Mouse (Mus musculus) right cerebral cortex, adult 2 months (tissue): ENCODE measurements at regions not wholly inside any gene's neighbourhood (a gene's known extent, or its start where the extent isn't known, plus 50 kb on each side); places are given as distances from the start of the nearest gene placed in this dataset.

Experiments used
- DNase-seq, 2 experiments: peaks; one replicate each; pipeline ENCODE4 v3.0.0; 2021 to 2022; ENCODE audit warnings: low spot score in 2 of 2

DNA sequence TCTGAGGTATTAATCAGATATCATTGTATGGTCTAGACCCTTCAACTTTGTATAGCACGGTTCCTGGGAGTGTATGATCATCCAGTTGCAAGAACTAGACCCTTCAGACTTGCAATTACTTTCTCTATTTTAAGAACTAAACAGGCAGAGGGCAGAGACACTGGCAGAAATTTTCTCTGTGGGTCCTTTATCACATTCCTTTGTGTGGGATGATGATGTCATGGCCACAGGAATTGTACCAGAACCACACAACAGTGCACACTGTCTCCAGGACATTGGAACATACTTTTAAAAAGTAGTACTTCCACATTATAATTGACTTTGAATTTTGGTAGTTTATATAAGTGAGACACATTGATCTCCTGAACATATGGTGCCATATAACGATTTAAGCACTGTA lies 674.2 kb downstream of the Rfpl4b start:
- DNase-seq: no peak

DNA sequence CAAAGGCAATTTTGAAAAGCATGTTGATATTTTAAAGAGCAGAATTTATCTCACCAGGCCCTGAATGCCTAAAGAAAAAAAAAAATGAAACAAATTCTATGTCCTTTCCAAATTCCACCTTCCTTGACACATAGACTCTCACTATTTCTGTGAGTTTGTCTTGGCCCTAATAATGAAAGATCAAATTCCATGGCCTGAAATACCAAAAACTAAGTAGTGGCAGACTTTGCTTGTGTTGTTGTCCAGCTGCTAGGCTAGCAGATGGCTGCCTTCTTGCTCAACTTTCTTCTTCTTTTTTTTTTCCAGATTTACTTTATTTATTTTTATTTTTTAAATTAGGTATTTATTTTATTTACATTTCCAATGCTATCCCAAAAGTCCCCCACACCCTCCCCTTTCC lies 682.4 kb downstream of the Rfpl4b start:
- no peak for DNase-seq

DNA sequence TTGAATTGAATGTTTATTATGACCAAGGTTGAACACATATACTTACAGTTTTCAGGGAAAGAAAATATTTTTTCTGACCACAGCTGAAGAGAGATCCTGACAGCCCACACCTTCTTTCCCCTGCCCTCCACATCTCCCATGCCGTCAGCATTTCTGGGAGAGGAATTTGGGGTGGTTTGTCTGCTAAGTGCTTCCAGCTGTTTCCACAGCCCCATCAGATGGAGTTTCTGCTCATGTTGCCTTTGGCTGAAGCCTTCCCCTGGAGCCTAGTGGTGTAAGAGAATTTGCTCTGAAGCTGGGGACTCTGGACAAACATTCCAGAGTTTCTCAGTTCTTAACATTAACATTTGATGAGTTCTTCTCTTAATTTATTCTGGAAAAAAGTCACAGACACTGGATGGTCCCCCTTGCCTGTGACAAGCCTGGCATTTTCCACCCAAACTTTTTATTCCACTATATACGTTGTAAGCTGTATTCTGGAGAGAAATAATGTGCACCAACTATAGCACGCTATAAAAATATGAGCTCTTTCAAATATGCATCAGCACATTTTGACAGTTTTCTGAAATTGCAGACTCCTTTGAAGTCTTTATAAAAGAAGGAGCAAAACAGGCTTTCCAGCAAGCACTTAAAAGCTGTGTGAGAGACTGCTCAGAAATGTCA lies 699.5 kb downstream of the Rfpl4b start:
- DNase-seq: no peak

DNA sequence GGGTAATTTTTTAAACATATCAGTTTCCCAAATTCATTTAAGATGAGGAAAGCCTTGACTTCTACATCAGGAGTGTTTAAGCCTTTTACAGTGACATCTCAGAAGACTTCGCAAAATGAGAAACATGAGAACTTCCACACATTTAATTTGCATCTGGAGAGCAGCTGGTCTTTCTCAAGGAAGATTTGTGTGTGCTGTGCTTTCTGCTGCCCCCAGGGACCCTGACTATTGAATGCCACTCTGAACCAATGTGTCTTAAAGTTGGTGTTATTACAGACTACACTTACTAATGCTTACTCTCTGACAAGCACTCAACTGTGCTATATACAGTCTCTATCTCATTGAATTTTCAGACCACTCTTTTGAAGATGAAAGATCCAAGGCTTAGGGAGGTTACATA lies 703.0 kb downstream of the Rfpl4b start:
- no peak for DNase-seq

DNA sequence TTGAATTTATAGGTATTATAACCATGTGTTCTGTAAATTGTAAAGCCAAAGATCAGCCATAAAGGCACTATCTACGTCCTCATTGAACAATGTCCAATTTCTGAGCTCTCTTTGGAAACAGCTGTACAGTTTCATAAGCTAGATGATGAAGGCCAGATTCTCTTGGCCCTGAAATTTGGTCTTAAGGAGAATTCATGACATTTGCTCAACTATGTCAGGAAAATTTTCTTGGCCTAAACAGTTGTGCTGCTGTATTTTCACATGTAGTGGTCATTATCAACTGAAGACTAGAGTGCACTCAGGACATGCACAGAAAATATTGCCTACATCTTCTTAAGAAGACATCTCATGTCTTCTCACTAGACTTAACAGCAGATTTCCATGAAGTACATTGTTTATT lies 705.1 kb downstream of the Rfpl4b start:
- DNase-seq: no peak

DNA sequence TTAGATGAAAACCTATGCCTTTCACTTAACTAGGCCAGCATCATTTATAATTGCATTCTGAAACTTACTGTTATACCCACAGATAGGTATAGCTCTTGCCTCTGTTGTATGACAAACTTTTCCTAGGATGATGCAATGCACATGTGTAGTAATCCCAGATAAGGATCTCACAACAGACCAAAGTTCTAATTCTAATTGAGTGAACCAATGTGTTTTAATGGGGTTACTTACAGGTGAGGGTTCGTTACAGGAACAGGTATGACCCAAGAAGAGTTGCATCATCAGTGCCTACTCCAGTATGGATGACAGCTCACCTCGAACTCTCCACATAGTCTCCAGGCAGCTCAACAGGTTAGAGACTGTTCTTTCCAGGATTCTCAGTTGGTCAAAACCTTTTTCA lies 707.4 kb downstream of the Rfpl4b start:
- no peak for DNase-seq

DNA sequence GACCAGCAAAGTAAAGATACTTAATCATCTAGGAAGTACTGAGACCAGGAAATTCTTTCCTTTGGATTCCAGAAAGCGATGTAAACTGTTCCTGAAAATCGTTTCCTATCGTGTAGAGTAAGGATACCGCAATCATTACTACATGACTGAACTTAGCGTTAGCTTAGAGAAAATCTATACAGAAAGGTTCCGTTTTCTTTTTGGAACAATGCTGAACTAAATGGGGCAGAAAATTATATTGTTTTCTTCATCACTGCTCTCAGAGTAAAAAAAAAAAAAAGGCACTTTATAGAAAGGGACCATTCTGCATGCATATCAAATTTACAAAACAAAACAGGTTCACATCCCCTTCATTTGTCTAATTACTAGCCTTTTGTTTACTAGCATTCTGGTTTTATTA lies 713.0 kb downstream of the Rfpl4b start:
- no peak for DNase-seq

DNA sequence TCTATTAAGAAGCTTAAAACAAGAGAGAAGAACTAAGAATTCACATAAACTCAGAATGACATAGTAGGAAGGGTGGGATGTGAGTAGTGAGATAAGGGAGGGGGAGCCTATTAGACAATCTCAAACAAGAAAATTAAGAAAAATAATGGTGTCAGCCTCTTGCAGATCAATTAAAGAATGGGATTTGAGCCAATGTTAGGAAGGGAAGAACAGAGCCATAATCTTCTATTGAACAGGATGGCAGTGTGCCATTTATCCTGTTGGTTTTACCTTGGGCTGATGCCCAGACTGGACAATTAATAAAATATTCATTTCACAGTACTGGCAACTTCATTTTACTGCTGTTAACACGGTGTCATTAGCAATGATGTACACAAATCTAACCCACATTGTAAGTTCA lies 718.0 kb downstream of the Rfpl4b start:
- DNase-seq: no peak

DNA sequence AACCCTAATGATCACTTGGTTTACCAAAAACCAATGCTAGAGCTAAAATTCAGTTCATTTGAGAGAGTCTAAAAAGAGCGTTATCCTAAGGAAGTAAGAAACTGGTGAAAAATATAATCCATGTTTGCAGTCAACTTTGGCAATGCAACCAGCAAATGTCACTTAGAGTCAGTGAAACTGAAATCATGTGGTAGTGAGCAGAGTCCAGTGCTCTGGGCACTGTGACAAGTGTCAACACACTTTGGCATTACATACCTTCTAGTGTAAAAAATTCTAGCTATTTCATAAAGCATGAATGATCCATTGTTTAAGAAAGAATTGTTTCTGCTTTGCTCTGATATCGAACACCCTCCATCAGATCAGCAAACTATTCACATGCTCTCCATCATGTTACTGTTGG lies 743.1 kb downstream of the Rfpl4b start:
- DNase-seq: no peak

DNA sequence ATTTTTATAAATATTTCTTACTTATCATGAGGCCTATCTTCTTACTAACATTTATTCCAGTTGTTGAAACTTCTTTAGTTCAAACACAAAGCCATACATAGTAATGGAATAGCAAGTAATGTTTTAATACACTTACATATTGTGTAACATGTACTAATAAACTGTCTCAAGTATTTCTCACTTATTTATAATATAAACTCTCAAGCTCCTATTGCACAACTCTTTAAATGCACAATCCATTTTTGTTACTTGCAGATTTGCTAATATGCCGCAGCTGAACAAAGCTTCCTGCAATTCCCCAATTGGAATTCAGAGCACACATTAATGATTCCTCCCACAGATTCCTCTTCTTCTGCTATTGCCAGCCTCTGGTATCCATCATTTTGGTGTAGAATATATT lies 749.2 kb downstream of the Rfpl4b start:
- DNase-seq: no peak

DNA sequence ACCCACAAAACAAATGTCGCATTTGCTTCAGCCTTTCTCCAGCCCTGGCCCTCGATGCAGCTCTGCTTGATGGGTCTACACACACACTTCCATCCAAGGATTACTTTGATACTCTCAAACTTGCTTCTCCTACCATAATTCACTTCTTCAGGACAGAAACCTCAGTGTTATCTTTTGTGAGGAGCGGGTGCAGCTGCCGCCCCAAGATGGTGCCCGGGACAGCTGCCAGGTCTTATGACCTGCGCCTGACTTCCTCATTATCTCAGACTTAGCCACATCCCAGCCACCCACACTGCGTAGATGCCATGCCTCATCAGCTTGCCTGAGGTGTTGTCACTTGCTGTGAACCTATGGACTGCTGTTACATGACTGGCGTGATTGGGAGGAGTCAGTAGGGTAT lies 762.5 kb downstream of the Rfpl4b start:
- no peak for DNase-seq

DNA sequence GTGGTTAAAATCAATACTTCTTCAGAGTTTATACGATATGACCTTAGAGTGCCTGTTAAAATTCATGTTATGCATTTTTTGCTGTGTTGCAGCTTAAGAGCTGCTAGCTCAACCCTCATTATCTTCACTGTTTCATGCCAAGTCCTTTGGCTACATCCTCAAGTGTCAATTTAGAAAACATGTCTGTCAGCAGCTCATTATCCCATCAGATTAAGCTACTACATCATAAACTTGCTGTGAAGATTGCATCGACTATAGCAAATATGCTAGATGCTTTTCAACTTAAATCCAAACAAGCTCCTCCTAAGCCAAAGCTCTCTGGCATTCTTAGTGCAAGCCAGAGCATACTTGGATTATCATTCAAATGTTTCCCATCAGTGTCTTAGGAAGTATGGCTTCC lies 811.1 kb downstream of the Rfpl4b start:
- DNase-seq: no peak

DNA sequence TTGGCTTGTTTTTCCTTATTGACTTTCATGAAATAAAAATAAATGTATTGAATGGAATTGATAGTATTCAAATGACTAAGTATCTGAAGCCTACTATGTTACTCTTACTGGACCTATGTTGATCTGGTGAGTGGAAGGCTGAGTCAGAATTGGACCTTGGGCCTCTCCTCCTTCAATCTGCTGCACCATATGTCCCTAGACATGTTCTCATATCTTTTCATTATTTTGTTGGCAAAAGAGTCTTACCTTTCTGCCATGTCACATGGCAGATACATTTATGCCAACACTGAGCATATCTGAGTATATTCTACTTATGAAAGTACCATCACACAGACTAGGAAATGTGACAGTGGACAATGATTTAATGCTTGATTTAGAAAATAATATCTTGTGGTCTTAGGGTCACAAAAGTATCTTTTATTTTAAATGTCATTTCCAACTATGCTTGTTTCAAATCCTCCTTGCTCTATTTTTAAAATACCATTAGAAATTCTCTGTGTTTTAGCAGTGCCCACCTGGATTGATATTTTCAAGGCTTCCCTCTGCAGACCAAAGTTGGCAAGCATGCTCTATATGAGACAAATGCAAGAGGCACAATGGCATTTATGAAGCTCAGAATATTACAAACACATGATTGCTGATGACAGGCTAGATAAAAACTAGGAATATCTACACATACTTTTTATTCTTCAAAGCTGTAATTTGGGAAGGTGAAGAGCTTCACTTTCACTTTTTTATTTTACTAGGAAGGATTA lies 825.7 kb downstream of the Rfpl4b start:
- no peak for DNase-seq

DNA sequence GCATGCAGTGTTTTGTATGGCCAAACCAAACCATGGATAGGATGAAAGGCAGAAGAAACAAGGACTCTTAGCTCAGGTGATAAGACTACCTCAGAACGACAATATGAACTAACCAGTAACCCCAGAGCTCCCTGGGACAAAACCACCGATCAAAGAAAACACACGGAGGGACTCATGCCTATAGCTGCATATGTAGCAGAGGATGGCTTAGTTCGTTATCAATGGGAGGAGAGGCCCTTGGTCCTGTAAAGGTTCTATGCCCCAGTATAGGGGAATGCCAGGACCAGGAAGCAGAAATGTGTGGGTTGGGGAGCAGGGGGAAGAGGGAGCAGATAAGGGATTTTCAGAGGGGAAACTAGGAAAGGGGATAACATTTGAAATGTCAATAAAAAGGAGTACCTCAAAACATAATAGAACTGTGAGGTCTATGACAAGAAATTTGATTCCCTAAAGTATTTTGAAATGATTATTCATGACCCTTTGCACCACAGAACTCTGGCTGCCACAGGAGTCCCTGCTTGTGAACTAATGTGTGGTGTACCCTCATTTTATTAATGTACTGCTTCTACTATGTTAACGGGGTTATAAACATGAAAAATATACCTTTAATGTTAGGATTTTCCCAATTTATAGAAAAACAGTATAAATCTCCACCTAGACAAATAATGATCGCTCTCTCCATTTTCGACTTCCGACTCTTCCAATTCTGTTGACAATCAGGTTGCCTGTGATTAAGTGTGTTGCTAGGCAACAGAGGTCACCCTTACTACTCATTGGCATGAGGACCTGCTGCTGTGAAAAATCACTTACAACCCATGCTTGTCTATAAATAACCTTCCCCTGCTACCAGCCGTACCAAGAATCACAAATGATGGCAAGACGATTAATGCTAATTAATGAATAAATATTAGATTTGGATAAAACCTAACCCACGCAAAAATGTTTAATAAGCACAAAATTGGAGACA lies 833.0 kb downstream of the Rfpl4b start:
- DNase-seq: no peak

DNA sequence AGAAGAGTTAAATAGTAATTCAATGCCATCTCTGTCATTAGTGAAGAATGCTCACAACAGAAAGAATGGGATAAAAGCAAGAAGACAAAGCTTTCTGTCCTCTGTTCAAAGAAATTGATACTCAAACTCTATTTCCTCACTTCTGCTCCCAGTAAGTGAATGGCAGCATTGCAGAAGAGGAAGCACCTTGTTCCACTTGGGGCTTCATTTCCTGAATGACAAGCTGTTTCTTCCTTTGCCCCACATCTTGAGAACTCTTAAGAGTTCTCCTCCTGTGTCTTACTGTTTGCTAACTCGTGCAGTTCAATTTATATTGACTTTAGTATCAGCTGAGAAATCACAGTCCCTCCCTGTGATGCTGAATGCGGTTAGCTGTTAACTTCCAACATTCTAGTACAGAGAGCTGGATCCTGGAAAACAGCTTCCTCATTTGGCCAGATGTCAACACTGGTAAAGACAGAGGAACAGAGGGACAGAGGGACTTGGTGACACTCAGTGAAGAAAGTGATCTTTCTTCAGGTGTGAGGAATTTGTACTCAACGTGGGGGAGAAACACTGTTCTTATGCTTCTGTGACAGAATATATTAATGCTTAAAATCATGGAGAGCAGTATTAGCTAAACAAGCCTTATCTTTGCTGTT lies 840.3 kb upstream of the Marcks start:
- DNase-seq: no peak

DNA sequence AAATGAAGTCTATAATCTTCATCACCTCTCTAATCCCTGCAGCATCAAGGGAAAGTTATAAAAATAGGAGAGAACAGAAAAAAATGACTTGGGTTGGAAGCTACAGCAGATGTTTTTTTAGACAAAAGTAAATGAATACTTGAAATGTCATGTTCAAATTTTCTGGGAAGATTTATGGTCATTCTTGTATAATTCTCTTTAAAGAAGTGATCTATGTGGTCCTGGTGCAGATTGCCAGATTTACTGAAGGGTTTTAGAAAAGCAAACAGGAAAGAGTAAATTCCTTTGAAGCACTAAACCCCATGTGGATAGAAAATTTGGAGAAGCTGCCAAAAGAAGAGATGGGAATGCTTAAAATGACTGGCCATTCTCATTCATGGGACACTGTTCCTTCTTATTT lies 821.3 kb upstream of the Marcks start:
- DNase-seq: no peak

DNA sequence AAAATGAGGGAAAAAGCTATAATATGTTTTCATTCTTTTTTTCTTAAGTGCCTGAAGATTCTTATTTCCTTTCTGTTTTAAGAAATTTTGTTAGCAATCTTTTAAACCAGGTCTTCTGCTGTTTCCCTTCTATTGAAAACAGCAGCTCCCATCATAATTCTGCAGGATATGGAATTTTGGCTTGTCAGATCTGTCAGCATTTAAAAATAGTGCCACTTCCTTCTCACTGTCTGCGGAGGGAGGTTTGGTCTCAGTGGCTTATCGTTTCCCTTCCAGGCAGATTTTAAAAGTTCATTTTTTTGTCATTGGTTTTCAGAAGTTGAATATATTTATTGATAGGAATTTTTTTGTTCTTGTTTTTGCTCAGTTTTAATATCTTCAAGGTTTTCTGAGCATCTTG lies 776.1 kb upstream of the Marcks start:
- no peak for DNase-seq

DNA sequence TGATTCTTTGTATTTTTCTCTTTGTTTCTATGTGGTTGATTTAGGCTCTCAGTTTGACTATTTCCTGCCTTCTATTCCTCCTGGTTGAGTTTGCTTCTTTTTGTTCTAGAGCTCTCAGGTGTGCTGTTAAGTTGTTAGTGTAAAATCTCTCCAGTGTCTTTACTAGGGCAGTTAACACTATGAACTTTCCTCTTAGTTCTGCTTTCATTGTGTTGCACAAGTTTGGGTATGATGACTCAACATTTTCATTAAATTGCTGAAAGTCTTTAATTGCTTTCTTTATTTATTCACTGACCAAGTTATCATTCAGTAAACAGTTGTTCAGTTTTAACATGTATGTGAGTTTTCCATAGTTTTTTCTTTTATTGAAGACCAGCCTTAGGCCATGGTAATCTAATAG lies 772.9 kb upstream of the Marcks start:
- no peak for DNase-seq

DNA sequence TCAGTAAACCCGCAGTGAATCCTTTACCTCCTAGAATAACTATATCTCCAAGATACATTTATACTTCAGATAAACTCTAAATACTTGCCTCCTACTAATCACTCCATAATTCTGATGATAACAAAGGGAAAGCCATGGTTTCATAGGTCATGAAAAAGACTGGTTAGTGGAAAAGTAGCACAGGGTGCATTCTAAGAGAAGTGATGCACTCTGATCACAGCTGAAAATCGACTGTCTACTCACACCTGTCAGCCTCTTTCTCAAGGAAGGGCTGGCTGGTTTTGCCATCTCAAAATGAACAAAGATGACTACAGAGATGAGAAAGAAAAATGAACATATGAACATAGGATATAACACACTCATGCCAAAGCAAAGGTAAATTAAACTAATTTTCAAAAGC lies 769.6 kb upstream of the Marcks start:
- no peak for DNase-seq

DNA sequence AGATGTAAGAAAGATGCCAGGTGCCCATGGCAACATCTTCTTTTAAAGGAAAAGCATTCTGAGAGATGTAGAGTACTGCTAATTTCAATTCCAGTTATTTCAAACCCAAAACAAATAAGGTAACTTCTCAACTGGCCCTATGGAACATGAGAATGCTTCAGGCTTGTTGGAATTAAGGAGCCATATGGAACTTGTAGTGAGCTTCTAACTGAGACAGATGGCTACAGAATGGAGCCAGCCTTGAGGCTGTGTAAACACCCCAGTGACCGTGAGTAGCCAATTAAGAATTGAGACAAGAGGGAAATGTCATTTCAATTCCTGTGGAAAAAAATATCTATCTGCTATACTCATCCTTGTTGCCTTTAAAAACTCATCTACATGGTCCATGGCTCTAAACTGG lies 769.0 kb upstream of the Marcks start:
- peak; percentile 18 to 31 for DNase-seq

DNA sequence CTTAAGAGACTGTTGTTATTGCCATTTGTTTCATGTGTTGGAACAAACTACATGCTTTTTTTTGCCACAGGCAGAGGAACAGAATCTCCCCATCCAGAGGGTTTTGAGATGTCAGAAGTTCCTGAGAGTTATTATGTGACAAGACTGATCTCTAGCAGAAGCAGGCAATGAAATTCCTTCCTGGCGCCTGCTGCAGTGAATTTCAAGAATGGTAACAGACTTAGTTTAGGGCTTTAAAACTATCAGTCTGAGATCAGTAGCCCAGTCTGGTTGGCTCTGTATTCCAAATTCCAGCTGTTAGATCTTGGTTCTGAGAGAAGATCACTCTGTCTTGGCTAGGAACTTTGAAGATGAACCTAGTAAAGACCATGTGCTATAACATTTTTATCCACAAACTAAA lies 749.2 kb upstream of the Marcks start:
- no peak for DNase-seq

DNA sequence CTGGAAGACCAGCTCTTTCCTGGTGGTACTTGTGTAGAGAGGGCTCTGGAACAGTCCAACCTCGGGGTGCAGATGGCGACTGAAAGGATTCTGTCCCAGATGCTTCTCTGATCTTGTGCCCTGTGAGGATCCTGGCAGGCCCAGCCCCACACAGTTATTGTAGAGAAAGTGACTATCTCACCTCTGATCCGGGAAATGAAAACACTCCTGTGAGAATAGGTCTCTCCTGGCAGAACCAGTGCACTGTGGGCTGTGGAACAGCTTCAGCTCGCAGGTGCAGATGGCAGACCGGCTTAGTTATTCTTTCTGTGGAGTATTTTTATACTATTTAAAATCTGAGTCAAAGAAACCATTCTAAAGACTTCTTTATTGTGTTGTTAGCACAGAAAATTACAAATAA lies 742.1 kb upstream of the Marcks start:
- DNase-seq: peak in 1 of 2 experiments; percentile 8
